Mouse (Mus musculus) cerebellum, adult 9-10 months (tissue): ENCODE results near the gene Olfr1411.
A peak's percentile ranks its signal among the peaks of the same experiment; 100 is the strongest.

Experiments used
- DNase-seq: peaks from one replicate; pipeline ENCODE4 v3.0.0; 2022

Olfr1411 gene

GRCm38 (mm10) chr1:92640393-92640792 lies 46.2 kb downstream of the Olfr1411 start:
- no peak for DNase-seq

GRCm38 (mm10) chr1:92641514-92642272 lies 47.5 kb downstream of the Olfr1411 start, which contains the start of gene Cops9:
Gene Cops9 (minus strand): TSS chr1:92641985.
- peak; percentile 91 for DNase-seq

DNA sequence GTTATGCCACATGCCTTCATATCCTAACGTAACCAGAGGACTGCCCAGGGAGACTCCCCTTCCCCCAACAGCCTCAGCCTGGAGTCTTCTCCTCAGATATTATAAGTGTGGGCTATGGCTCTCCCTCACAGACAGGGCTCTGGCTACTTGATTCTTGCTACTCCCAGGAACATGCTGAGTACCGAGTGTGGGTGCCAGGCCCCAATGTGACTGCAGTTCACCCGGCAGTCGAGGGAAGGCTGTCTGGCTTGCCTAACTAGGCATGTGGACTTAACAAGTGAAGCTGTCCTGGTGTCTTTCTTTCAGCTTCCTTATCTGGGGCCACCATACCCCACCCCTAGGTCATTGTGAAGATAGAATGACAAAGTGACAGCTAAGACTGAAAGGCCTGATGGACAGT lies 49.5 kb downstream of the Olfr1411 start:
- no peak for DNase-seq

DNA sequence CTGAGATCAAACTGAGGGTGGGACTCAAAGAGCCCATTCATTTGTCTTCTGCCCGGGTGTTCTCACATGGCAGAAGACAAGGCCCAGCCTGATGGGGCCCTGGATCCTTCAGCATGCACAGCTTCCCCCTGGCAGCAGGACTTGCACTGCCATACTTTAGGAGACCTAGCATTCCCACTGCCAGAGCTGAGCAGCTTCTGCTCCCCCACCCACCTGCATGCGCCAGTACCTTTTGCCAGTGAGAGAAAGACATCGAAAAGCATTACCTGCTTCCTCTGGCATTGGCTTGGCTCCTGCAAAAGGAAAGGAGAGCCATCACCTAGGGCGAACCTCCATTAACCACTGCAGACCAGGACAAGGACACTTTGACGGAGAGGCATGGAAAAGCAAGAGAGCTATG lies 50.7 kb downstream of the Olfr1411 start:
- no peak for DNase-seq

DNA sequence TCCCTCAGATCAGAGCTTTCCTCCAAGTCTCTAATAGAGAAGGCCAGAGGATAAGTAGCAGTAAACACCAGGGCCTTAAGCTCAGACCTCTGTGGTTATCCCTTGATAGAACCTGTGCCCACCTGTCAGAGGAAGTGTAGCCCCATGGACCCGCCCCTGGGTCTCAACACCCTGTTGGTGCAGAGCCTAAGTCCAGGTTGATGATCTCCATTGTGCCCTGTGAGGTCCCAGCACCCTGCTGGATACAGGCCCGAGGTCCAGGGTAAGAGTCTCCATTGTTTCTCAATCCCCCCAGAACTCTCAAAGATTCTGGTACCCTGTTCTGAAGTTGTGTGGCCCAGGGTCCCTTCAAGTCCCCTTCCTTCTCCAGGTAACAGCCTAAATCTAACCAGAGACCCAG lies 51.9 kb downstream of the Olfr1411 start:
- DNase-seq, result no peak

DNA sequence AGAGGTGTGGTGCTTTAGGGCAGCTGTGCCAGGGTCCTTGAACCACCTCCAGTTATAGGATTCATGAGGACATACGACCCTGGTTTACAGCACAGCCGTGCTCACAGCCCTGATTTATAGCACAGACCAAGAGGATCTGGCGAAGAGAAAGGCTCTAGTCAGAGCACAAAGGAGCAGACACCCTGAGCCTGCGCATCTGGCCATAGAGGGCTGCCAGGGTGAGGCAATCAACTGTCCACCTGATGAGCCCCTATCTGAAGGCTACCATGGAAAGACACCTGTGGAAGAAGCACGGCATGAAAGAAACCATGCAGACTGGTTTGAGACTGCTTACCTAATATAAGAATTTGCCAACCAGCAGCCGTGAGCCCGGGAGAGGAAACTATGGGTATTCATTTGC lies 52.4 kb downstream of the Olfr1411 start:
- DNase-seq, result no peak

DNA sequence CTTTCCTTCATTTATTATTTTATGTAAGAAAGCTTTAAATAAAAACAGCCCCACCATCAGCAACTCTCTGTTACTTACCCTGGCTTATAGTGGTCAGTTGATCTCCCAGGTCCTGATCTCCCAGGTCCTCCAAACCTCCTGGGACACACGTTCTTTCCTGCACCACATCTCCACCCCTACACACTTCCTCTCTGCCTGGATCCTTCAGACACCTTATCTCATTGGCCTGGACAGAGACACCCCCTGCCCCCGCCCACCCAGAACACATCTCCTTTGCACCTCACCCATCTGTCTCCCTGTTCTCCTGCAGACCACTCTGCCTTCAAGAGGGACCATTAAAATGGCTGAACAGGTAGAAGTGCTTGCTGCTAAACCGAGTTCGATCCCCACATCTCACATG lies 52.8 kb downstream of the Olfr1411 start:
- DNase-seq, result no peak
